Mouse (Mus musculus) heart, embryonic 14.5 days (tissue): ENCODE data around the gene Zbtb7b. TPM values are rescaled to one million over a fixed set of nuclear protein-coding genes. Genes with fewer than 3 reads are reported as not detected.

Source experiments
- ATAC-seq: fragments of 200-750 bp; cut with Nextera tagmentation; 2 replicates; pipeline ENCODE4 v1.8.0; 2017; ENCODE audit warnings: low read depth, moderate TSS enrichment; ENCODE audit not compliant: insufficient number of reproducible peaks, insufficient read depth, low FRiP score
- H3K27ac ChIP-seq, 2 experiments: fragments of 200-500 bp in 1 of 2; fragments of 300-500 bp in 1 of 2; sonication (generic) in 1 of 2; replicated peaks in 1 of 2; 2 replicates each; pipeline ENCODE4 v1.5.1; 2012 to 2014; ENCODE audit warnings: low read depth in 2 of 2, low read length in 2 of 2, control low read depth in 1 of 2, mild to moderate bottlenecking in 1 of 2, mixed read lengths in 1 of 2; ENCODE audit not compliant: control insufficient read depth in 1 of 2, insufficient read depth in 1 of 2
- H3K27me3 ChIP-seq: fragments of 300-500 bp; sonication (generic); 2 replicates; pipeline ENCODE4 v1.6.1; 2014; ENCODE audit warnings: mild to moderate bottlenecking, low read length, control low read depth; ENCODE audit not compliant: control insufficient read depth, insufficient read depth
- H3K36me3 ChIP-seq: fragments of 300-500 bp; sonication (generic); 2 replicates; pipeline ENCODE4 v1.6.1; 2014; ENCODE audit warnings: mild to moderate bottlenecking, control low read depth, low read length, mixed read lengths; ENCODE audit not compliant: control insufficient read depth, insufficient read depth
- H3K4me1 ChIP-seq, 2 experiments: fragments of 200-500 bp in 1 of 2; fragments of 300-500 bp in 1 of 2; sonication (generic) in 1 of 2; 2 replicates each; pipeline ENCODE4 v1.6.1; 2012 to 2014; ENCODE audit warnings: low read length in 2 of 2, control low read depth in 1 of 2, mixed read lengths in 1 of 2; ENCODE audit not compliant: control insufficient read depth in 2 of 2, insufficient read depth in 2 of 2
- H3K4me2 ChIP-seq: fragments of 300-500 bp; sonication (generic); 2 replicates; pipeline ENCODE4 v1.6.1; 2014; ENCODE audit warnings: mild to moderate bottlenecking, low read length
- H3K4me3 ChIP-seq, 2 experiments: fragments of 200-500 bp in 1 of 2; fragments of 300-500 bp in 1 of 2; sonication (generic) in 1 of 2; 2 replicates each; pipeline ENCODE4 v1.5.1; 2012 to 2014; ENCODE audit warnings: low read length in 2 of 2, mild to moderate bottlenecking in 2 of 2, control low read depth in 1 of 2, low read depth in 1 of 2, moderate library complexity in 1 of 2; ENCODE audit not compliant: control insufficient read depth in 1 of 2, insufficient read depth in 1 of 2
- H3K9ac ChIP-seq: fragments of 300-500 bp; sonication (generic); 2 replicates; pipeline ENCODE4 v1.6.1; 2014; ENCODE audit warnings: mild to moderate bottlenecking, low read length
- H3K9me3 ChIP-seq: fragments of 300-500 bp; sonication (generic); 2 replicates; pipeline ENCODE4 v1.6.1; 2016; ENCODE audit warnings: low read length, control low read depth; ENCODE audit not compliant: control insufficient read depth
- WGBS: fragments of 180-500 bp; shearing (Covaris S2); extraction: QIAGEN DNeasy Blood & Tissue Kit; methylation state at CpG from one replicate; pipeline ENCODE4 v1.1.7; 2014; 5-methylcytosine and 5-hydroxymethylcytosine counted together
- polyA plus RNA-seq: library from polyadenylated mRNA; unstranded; fragments of >200 nt; fragmentation: Nextera tagmentation; extraction: Ambion mirVana; gene quantifications from 2 replicates; pipeline ENCODE4 v1.2.1, GENCODE M21; 2014

Zbtb7b gene
- polyA plus RNA-seq, 1 experiment from 2014 or later: 1.8 TPM

- no peaks in the 10 kb centered on the region for H3K9me3 ChIP-seq
- no peaks in the 10 kb centered on the region for H3K27me3 ChIP-seq
- H3K36me3 ChIP-seq: peaks cover 33% of the 10 kb centered on the region
- peak; percentile 13; the same call in 1 of the 2 replicates for ATAC-seq
- peak overlapping the region; percentile 79 for H3K9ac ChIP-seq
- peak overlapping the region; percentile 59 to 75 for H3K4me3 ChIP-seq
- H3K27ac ChIP-seq: peak overlapping the region; percentile 81 to 86
- WGBS: under 1% methylated on average over 20 of the region's 20 CpGs
- peaks cover 14 to 40% of the 10 kb centered on the region in 2 experiments for H3K4me1 ChIP-seq
- peak overlapping the region; percentile 84 for H3K4me2 ChIP-seq
Measured at GRCm38 (mm10) chr3:89417840-89418169, 23.2 kb upstream of the Zbtb7b start.

DNA sequence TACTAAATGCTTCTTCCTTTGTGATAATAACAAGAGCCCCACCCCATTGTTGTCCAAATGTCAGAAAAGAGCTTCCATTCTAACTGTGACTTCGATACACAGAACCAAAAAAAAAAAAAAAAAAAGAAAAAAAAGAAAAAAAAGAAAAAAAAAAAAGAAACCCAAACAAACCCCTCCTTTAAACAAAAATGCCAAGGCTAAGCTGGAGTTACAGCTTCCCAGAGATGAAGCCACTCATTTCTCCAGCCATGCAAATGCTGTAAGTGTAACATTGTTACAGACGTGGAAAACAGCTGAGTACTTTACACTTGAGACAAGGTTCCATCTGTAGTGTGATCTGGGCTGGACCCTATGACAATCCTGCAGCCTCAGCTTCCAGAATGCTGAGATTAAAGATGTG is 22.6 kb upstream of the Zbtb7b start:
- peak overlapping the region; percentile 52 to 86; a peak in 3 of 4 replicates for H3K27ac ChIP-seq

DNA sequence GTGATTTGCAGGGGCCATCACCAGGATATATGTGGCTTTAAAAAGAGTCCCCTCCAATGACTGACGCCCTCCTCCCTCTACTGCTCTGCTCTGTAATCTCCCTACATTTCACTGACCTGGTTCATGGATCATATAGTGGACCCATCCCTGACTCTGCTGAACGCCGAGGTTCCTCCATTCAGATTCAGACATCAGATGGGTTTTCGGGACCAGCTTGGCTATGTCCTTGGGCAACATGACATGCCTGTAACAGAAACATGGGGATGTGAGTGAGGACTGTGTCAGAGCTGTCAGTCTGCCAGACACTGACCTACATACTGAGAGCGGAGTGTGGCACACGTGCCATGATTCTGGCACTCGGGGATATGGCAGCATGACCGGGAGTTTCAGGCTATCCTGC is 21.6 kb upstream of the Zbtb7b start:
- no peaks in the 10 kb centered on the region for H3K27me3 ChIP-seq
- H3K9me3 ChIP-seq: no peaks in the 10 kb centered on the region
- H3K9ac ChIP-seq: no peak overlapping the region
- H3K4me3 ChIP-seq: no peak overlapping the region
- peaks cover 33% of the 10 kb centered on the region for H3K36me3 ChIP-seq
- H3K27ac ChIP-seq: no peak overlapping the region
- 94% methylated on average over 8 of the region's 8 CpGs for whole genome bisulfite sequencing
- no peak for ATAC-seq
- H3K4me1 ChIP-seq: peaks cover 8 to 28% of the 10 kb centered on the region in 2 experiments
- H3K4me2 ChIP-seq: no peak overlapping the region

More for the DNA sequence above, 22.6 kb upstream of the Zbtb7b start:
- H3K4me1 ChIP-seq: peaks cover 14 to 35% of the 10 kb centered on the region in 2 experiments
- WGBS: 31% methylated on average over 2 of the region's 2 CpGs
- peak overlapping the region; percentile 79 for H3K9ac ChIP-seq
- peaks cover 33% of the 10 kb centered on the region for H3K36me3 ChIP-seq
- H3K9me3 ChIP-seq: no peaks in the 10 kb centered on the region
- H3K4me2 ChIP-seq: peak overlapping the region; percentile 84
- H3K4me3 ChIP-seq: peak overlapping the region; percentile 59 to 75; a peak in 3 of 4 replicates
- ATAC-seq: no peak
- no peaks in the 10 kb centered on the region for H3K27me3 ChIP-seq

DNA sequence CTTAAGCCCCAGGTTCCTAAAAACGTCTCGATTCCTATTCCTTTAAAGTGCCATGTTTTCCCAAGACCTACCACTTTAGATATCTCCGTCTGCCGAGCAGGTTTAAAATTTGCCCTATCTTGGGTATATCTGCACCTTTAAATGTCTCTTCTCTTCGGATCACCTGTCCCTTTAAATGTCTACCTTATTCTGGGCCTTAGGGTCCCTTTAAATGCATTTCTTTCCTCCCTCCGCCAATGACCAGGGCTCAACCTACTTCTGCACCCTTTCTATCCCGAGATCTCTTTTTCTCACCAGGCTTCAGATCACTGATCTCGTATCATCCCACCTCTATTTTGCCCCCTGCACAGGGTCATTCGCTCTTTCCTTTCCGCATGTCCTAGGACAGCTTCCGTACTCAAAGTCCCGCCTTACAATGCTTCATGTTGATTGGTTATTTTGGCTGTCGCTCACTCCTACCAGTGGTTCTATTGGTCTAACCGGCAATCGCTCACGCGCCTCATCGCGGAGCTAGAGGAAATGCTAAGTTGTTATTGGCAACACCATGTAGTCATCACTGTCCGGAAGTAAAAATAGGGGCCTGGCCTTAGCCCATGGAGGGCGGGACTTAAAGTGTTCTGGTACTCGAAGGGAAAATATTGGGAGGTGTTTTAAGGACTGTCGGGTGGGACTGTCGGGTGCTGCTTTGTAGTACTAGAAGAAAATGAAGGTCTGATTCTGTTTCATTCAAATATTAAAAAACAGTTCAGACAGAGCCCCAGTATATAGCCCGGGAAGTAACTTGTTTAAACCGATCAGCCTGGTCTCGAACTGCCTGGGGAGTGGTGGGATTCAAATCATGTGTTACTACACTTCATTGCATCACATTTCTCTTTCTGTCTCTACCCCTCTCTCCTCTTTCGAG is 17.2 kb upstream of the Zbtb7b start, which contains the start of gene Flad1:
Gene Flad1 (minus strand): TSS at position 381 of the 904 bp plus-strand sequence.
- WGBS: 6% methylated on average over 28 of the region's 28 CpGs
- peak within 1 kb of the TSS; percentile 33 to 50; a peak in 2 of 4 replicates for H3K27ac ChIP-seq
- peak within 1 kb of the TSS; percentile 71 to 82 for H3K4me3 ChIP-seq
- H3K9ac ChIP-seq: peak within 1 kb of the TSS; percentile 82
- peaks cover 6 to 11% of the 10 kb centered on the region in 2 experiments for H3K4me1 ChIP-seq
- peaks cover 52% of the 10 kb centered on the region for H3K36me3 ChIP-seq
- H3K27me3 ChIP-seq: no peaks in the 10 kb centered on the region
- ATAC-seq: peak; percentile 99
- peak within 1 kb of the TSS; percentile 87 for H3K4me2 ChIP-seq
- H3K9me3 ChIP-seq: no peaks in the 10 kb centered on the region

DNA sequence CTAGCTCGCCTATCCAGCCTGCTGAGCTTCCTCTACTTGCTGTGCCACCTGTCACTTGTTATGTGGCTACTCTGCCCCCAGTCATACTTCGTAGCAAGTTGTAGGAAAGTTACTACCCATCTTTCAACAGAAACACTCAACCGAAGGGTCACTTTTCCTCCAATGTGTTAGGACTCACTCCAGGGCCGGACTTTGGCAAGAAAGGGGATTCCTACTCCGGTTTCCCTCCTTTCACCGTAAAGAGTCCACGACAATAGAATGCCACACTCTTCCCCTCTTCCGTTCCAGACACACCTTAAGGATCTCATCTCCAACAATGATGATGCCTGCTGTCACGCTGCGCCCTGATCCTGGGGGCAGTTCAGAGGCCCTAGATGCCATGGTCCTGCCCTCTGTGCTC is 16.3 kb upstream of the Zbtb7b start:
- 0 out of 4 replicates have a peak overlapping the region, but pooled peaks of 1 of the 2 experiments have one; percentile 33 for H3K27ac ChIP-seq
- peaks cover 47% of the 10 kb centered on the region for H3K36me3 ChIP-seq
- H3K27me3 ChIP-seq: no peaks in the 10 kb centered on the region
- no peak for ATAC-seq
- peak overlapping the region; percentile 71 to 82 for H3K4me3 ChIP-seq
- peak overlapping the region; percentile 82 for H3K9ac ChIP-seq
- H3K4me1 ChIP-seq: peaks cover 6 to 7% of the 10 kb centered on the region in 2 experiments
- no peaks in the 10 kb centered on the region for H3K9me3 ChIP-seq
- 75% methylated on average over 10 of the region's 10 CpGs for WGBS
- H3K4me2 ChIP-seq: peak overlapping the region; percentile 87

DNA sequence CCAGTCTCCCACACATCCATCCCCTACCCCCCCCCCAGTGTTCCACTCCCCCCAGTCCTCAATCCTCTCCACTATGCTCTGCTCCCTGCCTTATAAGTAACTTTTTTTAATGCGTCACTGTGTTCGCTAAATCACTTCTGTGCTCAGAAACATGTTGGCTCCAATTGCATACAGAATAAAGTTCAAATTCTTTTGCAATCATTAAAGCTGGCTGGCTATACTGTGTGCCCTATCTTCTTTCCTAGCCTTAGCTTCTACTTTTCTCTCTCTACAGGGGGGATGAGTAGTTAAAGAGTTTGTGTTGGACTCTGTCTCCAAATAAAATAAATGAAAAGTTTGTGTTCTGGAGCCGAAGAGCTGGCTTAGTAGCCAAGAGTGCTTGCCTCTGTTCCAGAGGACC is 15.1 kb upstream of the Zbtb7b start:
- H3K27ac ChIP-seq: no peak overlapping the region
- no peak overlapping the region for H3K4me3 ChIP-seq
- H3K36me3 ChIP-seq: peaks cover 46% of the 10 kb centered on the region
- no peaks in the 10 kb centered on the region for H3K27me3 ChIP-seq
- WGBS: 91% methylated on average over 3 of the region's 3 CpGs
- H3K9me3 ChIP-seq: no peaks in the 10 kb centered on the region
- no peak overlapping the region for H3K4me2 ChIP-seq
- peaks cover 6 to 7% of the 10 kb centered on the region in 2 experiments for H3K4me1 ChIP-seq
- ATAC-seq: no peak
- H3K9ac ChIP-seq: no peak overlapping the region

DNA sequence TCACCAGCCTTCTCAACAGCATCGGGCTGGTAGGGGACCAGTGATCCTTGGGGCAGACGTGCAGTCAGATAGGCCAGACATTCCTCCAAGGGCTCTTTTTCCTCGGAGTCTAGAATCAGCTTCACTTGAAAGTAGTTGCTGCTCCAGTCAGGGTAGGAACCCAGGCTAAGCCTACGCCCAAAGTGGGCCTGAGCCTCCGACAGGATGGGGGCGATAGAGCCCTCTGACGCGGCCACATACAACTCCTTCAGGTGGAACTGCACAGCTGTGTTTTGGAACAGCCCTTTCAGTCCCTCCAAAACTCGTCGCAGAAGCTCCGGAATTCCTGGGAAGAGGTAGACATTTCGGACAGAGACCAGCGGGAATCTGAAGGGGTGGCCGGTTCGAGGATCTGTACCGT is 13.9 kb upstream of the Zbtb7b start:
- Histone ChIP-seq H3K4me1 (peaks cover 6 to 7% of the 10 kb centered on the region in 2 experiments), H3K9ac (no peak overlapping the region), H3K4me2 (no peak overlapping the region), H3K9me3 (no peaks in the 10 kb centered on the region), H3K27me3 (no peaks in the 10 kb centered on the region), H3K4me3 (no peak overlapping the region), H3K36me3 (peaks cover 48% of the 10 kb centered on the region), H3K27ac (no peak overlapping the region)
- 53% methylated on average over 16 of the region's 16 CpGs for WGBS
- ATAC-seq: no peak
